Mouse (Mus musculus): ENCODE measurements at regions not wholly inside any gene's neighbourhood (a gene's known extent, or its start where the extent isn't known, plus 50 kb on each side); places are given as distances from the start of the nearest gene placed in this dataset.

DNA sequence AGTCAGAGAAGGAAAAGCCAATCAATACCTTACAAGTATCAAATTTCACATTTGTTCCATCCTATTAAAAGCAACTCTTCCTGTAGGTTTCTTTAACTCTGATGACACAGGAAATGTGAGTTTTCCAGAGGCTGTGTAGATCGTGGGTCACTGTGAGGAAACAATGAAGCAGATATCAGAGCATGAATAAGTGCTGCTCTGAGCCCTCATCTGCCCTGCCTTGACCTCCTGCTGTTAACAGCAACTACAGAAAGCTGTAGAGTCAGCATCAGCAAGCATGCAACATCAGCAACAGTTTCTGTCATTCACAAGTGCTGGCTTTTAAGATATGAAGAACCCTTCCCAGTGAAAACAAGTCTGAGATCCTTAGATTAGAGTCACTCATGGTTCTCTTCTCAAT, 176.2 kb upstream of the A1bg start:
- DNase-seq (ENCODE audit: low spot score) (no peak), ATAC-seq (replicated peaks; ENCODE audit: low FRiP score) (no peak)
- no peaks in the 10 kb centered on the region for H3K9me3 ChIP-seq (ENCODE audit: control insufficient read depth, low read length)
- no peaks in the 10 kb centered on the region for H3K36me3 ChIP-seq (ENCODE audit: control insufficient read depth, insufficient read depth, low read length)
- H3K4me3 ChIP-seq (ENCODE audit: low read depth, low read length), result no peak overlapping the region
- H3K27ac ChIP-seq (ENCODE audit: low read depth, low read length), result no peak overlapping the region
- H3K4me1 ChIP-seq (replicated peaks; ENCODE audit: control insufficient read depth, insufficient read depth, low read length), result peaks cover 5% of the 10 kb centered on the region; the same call in 1 of the 2 replicates
- H3K27me3 ChIP-seq (ENCODE audit: control insufficient read depth, insufficient read depth, low read length), result no peaks in the 10 kb centered on the region
- 53% methylated on average over 1 of the region's 1 CpGs for WGBS
- H3K4me2 ChIP-seq (ENCODE audit: low read depth, low read length, severe bottlenecking), result no peak overlapping the region
- no peak overlapping the region for H3K9ac ChIP-seq (ENCODE audit: low read length)

DNA sequence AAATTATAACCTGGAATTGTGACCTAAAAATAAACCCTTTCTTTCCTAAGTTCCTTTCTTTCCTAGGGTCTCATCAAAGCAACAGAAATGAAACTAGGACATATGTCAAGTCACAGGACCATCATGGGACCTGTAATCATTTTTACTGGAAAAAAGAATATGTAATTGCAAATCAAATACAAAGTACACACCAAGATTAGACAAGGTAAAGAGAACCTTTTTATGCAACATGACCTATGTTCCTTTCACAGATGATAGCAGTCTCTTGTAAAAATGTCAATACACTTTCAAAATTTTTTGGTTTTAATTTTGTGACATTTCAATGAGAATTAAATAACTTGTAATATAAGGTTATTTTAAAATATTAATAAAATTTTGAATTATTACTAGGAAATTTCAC, 175.7 kb upstream of the A1bg start:
- Histone ChIP-seq H3K4me1 (replicated peaks; ENCODE audit: control insufficient read depth, insufficient read depth, low read length) (peaks cover 5% of the 10 kb centered on the region; the same call in 1 of the 2 replicates), H3K36me3 (ENCODE audit: control insufficient read depth, insufficient read depth, low read length) (no peaks in the 10 kb centered on the region), H3K9ac (ENCODE audit: low read length) (no peak overlapping the region), H3K9me3 (ENCODE audit: control insufficient read depth, low read length) (no peaks in the 10 kb centered on the region), H3K4me2 (ENCODE audit: low read depth, low read length, severe bottlenecking) (no peak overlapping the region), H3K27me3 (ENCODE audit: control insufficient read depth, insufficient read depth, low read length) (no peaks in the 10 kb centered on the region), H3K4me3 (ENCODE audit: low read depth, low read length) (no peak overlapping the region), H3K27ac (ENCODE audit: low read depth, low read length) (no peak overlapping the region)
- DNase-seq (ENCODE audit: low spot score), result no peak
- no peak for ATAC-seq (replicated peaks; ENCODE audit: low FRiP score)

DNA sequence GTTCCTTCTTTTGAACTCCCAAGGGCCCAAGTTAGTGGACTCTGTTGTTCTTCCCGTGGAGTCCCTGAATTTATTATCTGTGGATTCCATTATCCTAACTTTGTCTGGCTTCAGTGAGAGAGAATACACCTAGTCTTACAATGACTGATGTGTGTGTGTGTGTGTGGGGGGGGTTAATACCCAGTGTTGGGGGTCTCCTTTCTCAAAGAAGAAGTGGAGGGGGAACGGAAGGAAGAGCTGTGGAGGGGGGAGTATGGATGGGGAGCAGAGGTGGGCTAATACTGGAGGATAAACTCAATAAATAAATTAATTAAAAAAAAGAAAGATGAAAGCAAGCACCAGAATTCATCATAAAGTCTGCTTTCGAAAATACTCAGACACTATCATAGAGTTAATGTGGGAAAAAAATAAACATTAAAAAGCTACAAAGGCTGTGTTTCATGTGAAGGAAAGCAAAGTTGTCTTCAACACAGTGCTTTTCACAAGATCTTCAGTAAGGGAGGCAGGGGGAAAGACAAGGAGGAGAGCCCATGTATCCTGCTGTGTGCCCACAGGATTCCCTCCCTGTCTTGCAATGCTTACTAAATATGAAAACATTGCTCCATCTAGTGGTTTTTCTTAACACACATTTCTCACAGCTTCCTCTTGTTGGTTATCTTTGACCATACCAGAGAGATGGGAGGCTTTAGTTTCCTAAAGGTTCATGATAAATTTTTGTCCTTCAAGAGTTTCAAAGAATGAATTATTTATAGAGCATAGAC, 173.4 kb upstream of the A1bg start:
- no peak overlapping the region for H3K4me2 ChIP-seq (ENCODE audit: low read depth, low read length, severe bottlenecking)
- no peaks in the 10 kb centered on the region for H3K9me3 ChIP-seq (ENCODE audit: control insufficient read depth, low read length)
- no peaks in the 10 kb centered on the region for H3K36me3 ChIP-seq (ENCODE audit: control insufficient read depth, insufficient read depth, low read length)
- no peak overlapping the region for H3K9ac ChIP-seq (ENCODE audit: low read length)
- H3K4me3 ChIP-seq (ENCODE audit: low read depth, low read length), result no peak overlapping the region
- no peaks in the 10 kb centered on the region for H3K27me3 ChIP-seq (ENCODE audit: control insufficient read depth, insufficient read depth, low read length)
- WGBS, result 69% methylated on average over 3 of the region's 3 CpGs
- DNase-seq (ENCODE audit: low spot score) (no peak), ATAC-seq (replicated peaks; ENCODE audit: low FRiP score) (0 out of 2 replicates have a peak, but pooled peaks have one; percentile 44)
- H3K4me1 ChIP-seq (replicated peaks; ENCODE audit: control insufficient read depth, insufficient read depth, low read length), result no peaks in the 10 kb centered on the region
- no peak overlapping the region for H3K27ac ChIP-seq (ENCODE audit: low read depth, low read length)

DNA sequence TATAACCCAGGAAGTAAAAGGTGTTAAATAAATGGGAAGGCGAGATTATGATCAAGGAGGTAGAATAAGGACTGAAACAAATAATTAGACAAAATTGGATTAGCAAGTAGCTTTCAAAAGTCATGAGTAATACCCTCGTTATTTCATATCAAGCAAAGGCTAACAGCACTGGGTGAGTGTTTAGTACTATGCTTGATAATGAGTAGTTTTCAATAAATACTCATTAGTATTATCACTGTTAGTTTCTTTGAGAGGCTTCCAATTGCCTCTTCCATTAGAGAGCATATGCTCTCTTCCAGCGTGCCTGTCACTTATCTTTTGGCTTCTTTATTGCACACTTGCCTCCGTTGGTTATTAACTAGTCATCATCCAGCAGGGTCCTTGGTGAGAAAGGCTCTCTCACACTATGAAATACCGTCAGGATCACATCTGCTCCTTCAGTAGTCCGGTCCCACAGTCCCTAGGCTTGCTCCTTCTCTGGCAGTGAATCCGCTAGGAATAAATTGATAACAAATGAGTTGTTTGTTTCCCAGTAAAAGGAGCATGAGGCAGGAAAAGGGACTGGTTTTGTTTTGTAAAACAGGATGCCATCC, 132.3 kb upstream of the A1bg start:
- 0 out of 2 replicates have a peak, but pooled peaks have one; percentile 21 for ATAC-seq (replicated peaks; ENCODE audit: low FRiP score)
- Histone ChIP-seq H3K9me3 (ENCODE audit: control insufficient read depth, low read length) (no peaks in the 10 kb centered on the region), H3K4me2 (ENCODE audit: low read depth, low read length, severe bottlenecking) (no peak overlapping the region), H3K4me3 (ENCODE audit: low read depth, low read length) (no peak overlapping the region), H3K9ac (ENCODE audit: low read length) (no peak overlapping the region), H3K4me1 (replicated peaks; ENCODE audit: control insufficient read depth, insufficient read depth, low read length) (no peaks in the 10 kb centered on the region), H3K27ac (ENCODE audit: low read depth, low read length) (no peak overlapping the region), H3K27me3 (ENCODE audit: control insufficient read depth, insufficient read depth, low read length) (no peaks in the 10 kb centered on the region), H3K36me3 (ENCODE audit: control insufficient read depth, insufficient read depth, low read length) (no peaks in the 10 kb centered on the region)
- WGBS, result 52% methylated on average over 7 of the region's 7 CpGs
- DNase-seq (ENCODE audit: low spot score), result no peak

DNA sequence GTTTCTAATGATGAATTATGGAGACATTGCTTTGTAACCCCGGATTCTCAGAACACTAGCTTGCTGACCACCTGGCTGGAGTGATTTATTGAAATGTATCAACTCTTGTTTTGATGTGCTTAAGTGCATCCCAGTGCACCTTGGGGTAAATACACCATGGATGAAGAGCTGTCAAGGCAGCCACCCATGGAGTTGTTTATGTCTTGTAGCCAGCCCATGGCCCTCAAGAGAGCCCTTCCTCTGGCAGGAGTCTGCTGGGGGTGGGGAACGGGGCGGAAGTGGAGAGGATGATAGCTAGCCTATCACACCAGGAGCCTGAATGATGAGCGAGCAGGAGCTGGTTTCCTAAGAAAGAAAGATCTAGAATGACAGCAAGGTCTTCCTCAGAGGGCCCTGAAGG, 128.6 kb upstream of the A1bg start:
- 72% methylated on average over 4 of the region's 4 CpGs for WGBS
- Histone ChIP-seq H3K4me2 (ENCODE audit: low read depth, low read length, severe bottlenecking) (no peak overlapping the region), H3K27me3 (ENCODE audit: control insufficient read depth, insufficient read depth, low read length) (no peaks in the 10 kb centered on the region), H3K9ac (ENCODE audit: low read length) (no peak overlapping the region), H3K4me1 (replicated peaks; ENCODE audit: control insufficient read depth, insufficient read depth, low read length) (no peaks in the 10 kb centered on the region), H3K36me3 (ENCODE audit: control insufficient read depth, insufficient read depth, low read length) (no peaks in the 10 kb centered on the region), H3K27ac (ENCODE audit: low read depth, low read length) (no peak overlapping the region), H3K9me3 (ENCODE audit: control insufficient read depth, low read length) (no peaks in the 10 kb centered on the region), H3K4me3 (ENCODE audit: low read depth, low read length) (no peak overlapping the region)
- ATAC-seq (replicated peaks; ENCODE audit: low FRiP score) (no peak), DNase-seq (ENCODE audit: low spot score) (no peak)

DNA sequence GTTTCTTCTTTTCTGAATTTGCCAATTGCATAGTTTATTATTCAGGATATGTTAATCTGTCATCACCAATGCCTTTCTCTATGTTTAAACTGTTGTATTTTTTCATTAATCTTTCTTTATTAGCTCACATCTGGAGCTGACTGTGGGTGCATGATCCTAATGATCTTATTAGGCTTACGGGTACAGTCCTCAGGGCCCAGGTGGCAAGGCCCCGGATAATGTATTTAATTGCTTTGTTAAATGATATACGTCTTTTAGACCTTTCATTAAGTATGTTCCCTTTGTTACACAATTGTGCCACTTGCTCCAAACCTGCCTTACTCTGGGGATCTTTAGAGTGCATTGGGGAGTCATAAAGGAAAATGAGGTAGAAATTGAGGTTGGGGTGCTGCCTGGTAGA, 86.7 kb upstream of the A1bg start:
- ATAC-seq (replicated peaks; ENCODE audit: low FRiP score), result no peak
- no peaks in the 10 kb centered on the region for H3K27me3 ChIP-seq (ENCODE audit: control insufficient read depth, insufficient read depth, low read length)
- no peaks in the 10 kb centered on the region for H3K9me3 ChIP-seq (ENCODE audit: control insufficient read depth, low read length)
- no peak overlapping the region for H3K27ac ChIP-seq (ENCODE audit: low read depth, low read length)
- no peak overlapping the region for H3K4me2 ChIP-seq (ENCODE audit: low read depth, low read length, severe bottlenecking)
- H3K4me1 ChIP-seq (replicated peaks; ENCODE audit: control insufficient read depth, insufficient read depth, low read length), result no peaks in the 10 kb centered on the region
- 77% methylated on average over 3 of the region's 3 CpGs for WGBS
- no peaks in the 10 kb centered on the region for H3K36me3 ChIP-seq (ENCODE audit: control insufficient read depth, insufficient read depth, low read length)
- DNase-seq (ENCODE audit: low spot score), result no peak
- no peak overlapping the region for H3K4me3 ChIP-seq (ENCODE audit: low read depth, low read length)
- H3K9ac ChIP-seq (ENCODE audit: low read length), result no peak overlapping the region

DNA sequence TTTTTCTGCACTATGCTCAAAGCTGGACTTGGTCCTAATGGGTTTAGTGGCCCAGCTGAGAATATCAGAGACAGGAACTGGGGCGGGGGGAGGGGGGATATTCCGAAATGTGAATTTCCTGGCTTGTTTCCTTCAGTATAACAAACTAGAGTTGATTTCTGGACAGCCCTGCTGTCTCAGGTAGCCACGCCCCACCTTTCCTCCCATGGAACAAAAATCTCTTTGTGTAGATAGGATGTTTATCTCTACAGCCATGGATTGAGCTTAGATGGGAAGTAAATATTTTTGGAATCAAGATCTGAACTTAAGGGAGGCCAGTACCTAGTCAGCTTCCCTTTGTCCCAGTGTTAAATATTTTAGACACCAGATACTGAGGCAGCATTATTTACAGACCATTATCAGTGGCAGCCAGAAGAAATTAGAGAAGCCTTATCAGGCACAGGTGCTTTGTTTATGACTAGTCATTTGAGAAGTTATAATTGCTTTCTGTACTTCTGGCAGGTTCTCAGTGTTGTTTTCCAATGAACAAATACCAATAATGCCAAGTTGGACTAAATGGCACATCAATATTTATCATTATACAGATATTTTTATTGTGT, 84.7 kb upstream of the A1bg start:
- no peak overlapping the region for H3K4me3 ChIP-seq (ENCODE audit: low read depth, low read length)
- no peaks in the 10 kb centered on the region for H3K9me3 ChIP-seq (ENCODE audit: control insufficient read depth, low read length)
- no peaks in the 10 kb centered on the region for H3K4me1 ChIP-seq (replicated peaks; ENCODE audit: control insufficient read depth, insufficient read depth, low read length)
- H3K36me3 ChIP-seq (ENCODE audit: control insufficient read depth, insufficient read depth, low read length), result no peaks in the 10 kb centered on the region
- no peaks in the 10 kb centered on the region for H3K27me3 ChIP-seq (ENCODE audit: control insufficient read depth, insufficient read depth, low read length)
- DNase-seq (ENCODE audit: low spot score) (no peak), ATAC-seq (replicated peaks; ENCODE audit: low FRiP score) (no peak)
- WGBS, result 84% methylated on average over 3 of the region's 3 CpGs
- no peak overlapping the region for H3K9ac ChIP-seq (ENCODE audit: low read length)
- no peak overlapping the region for H3K4me2 ChIP-seq (ENCODE audit: low read depth, low read length, severe bottlenecking)
- H3K27ac ChIP-seq (ENCODE audit: low read depth, low read length), result no peak overlapping the region

DNA sequence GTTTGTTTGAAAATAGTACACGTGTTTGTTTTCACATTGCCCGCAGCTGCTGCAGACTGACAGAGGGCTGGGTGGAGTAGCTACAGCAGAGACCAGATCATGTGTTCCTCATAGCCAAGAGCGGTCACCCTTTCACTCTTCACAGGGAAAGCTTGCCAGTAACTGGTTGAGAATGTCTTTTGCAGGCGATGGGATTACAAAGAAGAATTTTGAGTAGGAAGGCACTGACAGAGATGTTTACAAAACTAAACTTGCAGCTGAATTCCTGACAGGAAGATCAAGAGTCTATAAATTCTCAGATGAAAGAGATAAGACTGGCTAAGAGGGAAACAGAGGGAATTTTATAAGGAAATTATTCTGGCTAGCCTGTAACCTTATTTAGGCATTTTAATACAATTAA, 83.8 kb upstream of the A1bg start:
- ATAC-seq (replicated peaks; ENCODE audit: low FRiP score) (no peak), DNase-seq (ENCODE audit: low spot score) (no peak)
- Histone ChIP-seq H3K27ac (ENCODE audit: low read depth, low read length) (no peak overlapping the region), H3K4me2 (ENCODE audit: low read depth, low read length, severe bottlenecking) (no peak overlapping the region), H3K4me1 (replicated peaks; ENCODE audit: control insufficient read depth, insufficient read depth, low read length) (no peaks in the 10 kb centered on the region), H3K9ac (ENCODE audit: low read length) (no peak overlapping the region), H3K36me3 (ENCODE audit: control insufficient read depth, insufficient read depth, low read length) (no peaks in the 10 kb centered on the region), H3K9me3 (ENCODE audit: control insufficient read depth, low read length) (no peaks in the 10 kb centered on the region), H3K4me3 (ENCODE audit: low read depth, low read length) (no peak overlapping the region), H3K27me3 (ENCODE audit: control insufficient read depth, insufficient read depth, low read length) (no peaks in the 10 kb centered on the region)
- WGBS, result 82% methylated on average over 4 of the region's 4 CpGs

All from forebrain, embryonic 11.5 days (tissue).